Mouse (Mus musculus): ENCODE results near the gene Sf1. TPM values are rescaled to one million over a fixed set of nuclear protein-coding genes. Genes with fewer than 3 reads are reported as not detected.
A peak's percentile ranks its signal among the peaks of the same experiment; 100 is the strongest.

The Sf1 gene
- polyA plus RNA-seq, 1 experiment from 2014 or later, result 42.3 TPM

DNA sequence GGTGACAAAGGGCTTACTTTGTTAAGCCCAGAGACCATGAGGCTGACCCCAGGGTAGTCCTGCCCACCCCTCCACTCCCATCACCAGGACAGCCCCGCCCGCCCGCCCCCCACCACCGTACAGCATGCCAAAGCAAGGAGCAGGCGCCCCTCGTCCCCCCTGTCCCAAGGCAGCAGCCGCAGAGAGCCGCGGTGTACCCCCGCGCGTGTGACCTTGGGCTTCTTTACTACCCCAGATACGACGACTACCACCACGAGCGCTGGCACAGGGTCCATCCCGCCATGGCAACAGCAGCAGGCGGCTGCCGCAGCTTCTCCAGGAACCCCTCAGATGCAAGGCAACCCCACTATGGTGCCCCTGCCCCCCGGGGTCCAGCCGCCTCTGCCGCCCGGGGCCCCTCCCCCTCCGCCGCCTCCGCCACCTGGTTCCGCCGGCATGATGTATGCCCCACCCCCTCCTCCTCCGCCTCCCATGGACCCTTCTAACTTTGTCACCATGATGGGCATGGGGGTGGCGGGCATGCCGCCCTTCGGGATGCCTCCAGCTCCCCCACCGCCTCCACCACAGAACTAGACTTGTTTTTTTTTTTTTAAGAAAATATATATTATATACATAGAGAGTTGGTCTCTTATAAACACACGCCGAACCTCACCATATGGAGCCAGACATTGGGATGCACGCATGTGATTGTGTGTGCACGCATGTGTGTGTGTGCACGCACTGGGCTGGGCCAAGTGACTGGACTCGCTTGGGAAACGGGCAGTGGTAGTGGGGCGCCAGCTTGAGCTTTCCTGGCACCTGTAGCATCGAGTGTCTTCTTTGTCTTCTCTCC lies 12.1 kb downstream of the Sf1 start:
- DNase-seq (ENCODE audit: low spot score), result no peak
- WGBS, result 87% methylated on average over 42 of the region's 42 CpGs
- H3K4me2 ChIP-seq (replicated peaks; ENCODE audit: low read depth), result no peak overlapping the region
- H3K36me3 ChIP-seq (ENCODE audit: control insufficient read depth, insufficient read depth, low read length), result peaks cover 61% of the 10 kb centered on the region
- no peaks in the 10 kb centered on the region for H3K27me3 ChIP-seq (ENCODE audit: control insufficient read depth, insufficient read depth, low read length)
- H3K4me3 ChIP-seq (ENCODE audit: low read depth, low read length), result no peak overlapping the region
- H3K9ac ChIP-seq (ENCODE audit: low read length), result no peak overlapping the region
- ATAC-seq (ENCODE audit: low FRiP score, low TSS enrichment), result peak; percentile 19; the same call in 1 of the 2 replicates
- H3K27ac ChIP-seq (replicated peaks), result no peak overlapping the region
- no peaks in the 10 kb centered on the region for H3K9me3 ChIP-seq (ENCODE audit: control insufficient read depth, low read length)
- TF ChIP-seq CTCF (IDR thresholded peaks at IDR 0.05; ENCODE audit: low read depth) (no peak), EP300 (optimal IDR thresholded peaks at IDR 0.05) (no peak)
- H3K4me1 ChIP-seq (replicated peaks; ENCODE audit: control insufficient read depth, insufficient read depth), result no peaks in the 10 kb centered on the region

DNA sequence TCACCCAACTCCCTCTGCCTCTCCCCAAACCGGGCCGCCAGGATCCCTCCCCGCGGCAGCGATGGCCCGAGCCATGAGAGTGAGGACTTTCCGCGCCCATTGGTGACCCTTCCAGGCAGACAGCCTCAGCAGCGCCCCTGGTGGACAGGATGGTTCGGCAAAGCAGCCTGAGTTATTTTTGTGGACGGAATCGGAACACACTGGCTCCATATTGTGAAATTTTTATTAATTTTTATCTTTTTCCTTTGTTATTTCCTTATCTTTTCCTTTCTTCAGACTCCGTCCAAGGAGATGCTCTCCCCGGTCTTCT lies 12.7 kb downstream of the Sf1 start:
- Histone ChIP-seq H3K9me3 (ENCODE audit: control insufficient read depth, low read length) (no peaks in the 10 kb centered on the region), H3K4me2 (replicated peaks; ENCODE audit: low read depth) (no peak overlapping the region), H3K27me3 (ENCODE audit: control insufficient read depth, insufficient read depth, low read length) (no peaks in the 10 kb centered on the region), H3K4me1 (replicated peaks; ENCODE audit: control insufficient read depth, insufficient read depth) (no peaks in the 10 kb centered on the region), H3K27ac (replicated peaks) (no peak overlapping the region), H3K4me3 (ENCODE audit: low read depth, low read length) (no peak overlapping the region), H3K9ac (ENCODE audit: low read length) (no peak overlapping the region), H3K36me3 (ENCODE audit: control insufficient read depth, insufficient read depth, low read length) (peaks cover 56% of the 10 kb centered on the region)
- ATAC-seq (ENCODE audit: low FRiP score, low TSS enrichment), result no peak
- TF ChIP-seq EP300 (optimal IDR thresholded peaks at IDR 0.05), result no peak
- TF ChIP-seq CTCF (IDR thresholded peaks at IDR 0.05; ENCODE audit: low read depth), result peak; percentile 80
- WGBS, result 75% methylated on average over 14 of the region's 14 CpGs
- DNase-seq (ENCODE audit: low spot score), result peak; percentile 74

DNA sequence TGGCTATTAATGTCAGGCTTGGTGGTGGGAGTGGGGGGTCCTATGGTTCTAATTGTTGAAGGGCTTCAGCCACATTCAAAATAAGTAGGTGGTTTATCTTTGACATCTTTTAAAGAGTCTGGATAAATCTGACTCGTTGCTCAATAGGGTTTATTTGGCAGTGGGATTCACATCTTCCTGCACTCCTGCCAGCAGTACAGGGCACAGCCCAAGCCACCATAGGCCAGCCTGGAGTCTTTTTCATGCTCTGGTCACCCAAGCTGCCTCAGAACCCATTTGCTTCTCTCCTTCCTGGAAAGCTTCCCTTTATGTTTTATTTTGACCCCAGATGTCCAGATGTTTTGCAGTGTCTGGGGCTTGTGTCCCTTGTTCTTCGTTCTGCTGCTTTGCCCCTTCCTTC lies 13.2 kb downstream of the Sf1 start:
- 63% methylated on average over 2 of the region's 2 CpGs for WGBS

DNA sequence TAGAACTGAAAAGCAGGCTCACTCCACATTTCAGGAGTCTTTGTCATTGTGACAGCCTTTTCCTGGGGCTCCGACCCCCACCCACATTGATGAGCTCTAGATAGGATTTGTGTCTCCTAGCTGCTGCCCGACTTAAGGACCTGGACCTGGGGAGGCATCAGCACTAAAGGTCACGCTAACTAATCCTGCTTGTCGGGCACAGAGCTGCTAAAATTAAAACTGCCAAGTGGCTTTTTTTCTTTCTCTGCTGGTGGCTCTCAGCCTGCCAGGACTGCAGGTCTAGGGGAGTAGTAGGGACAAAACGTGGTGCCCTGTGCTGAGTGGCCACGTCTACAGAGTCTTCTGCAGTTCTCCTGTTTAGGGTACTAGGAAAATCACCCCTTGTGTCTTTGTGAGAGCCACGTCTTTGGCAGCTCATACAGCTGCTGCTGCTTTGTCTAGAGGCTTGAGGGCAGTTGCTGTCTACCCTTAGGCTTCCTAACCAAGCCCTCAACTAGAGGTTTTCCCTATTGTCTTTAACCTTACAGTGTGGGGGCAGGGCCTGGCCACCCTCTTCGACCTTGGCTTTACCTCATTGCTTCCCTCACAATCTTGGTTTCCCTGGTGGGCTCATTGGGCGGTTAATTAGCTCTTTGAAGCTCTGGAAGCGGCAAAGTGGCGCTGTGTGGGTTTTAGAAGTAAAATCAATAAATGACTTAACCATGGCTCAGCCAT lies 14.0 kb downstream of the Sf1 start:
- WGBS, result 80% methylated on average over 11 of the region's 11 CpGs
- no peak for ATAC-seq (ENCODE audit: low FRiP score, low TSS enrichment)

More for the DNA sequence above, 13.2 kb downstream of the Sf1 start:
- peaks cover 52% of the 10 kb centered on the region for H3K36me3 ChIP-seq (ENCODE audit: control insufficient read depth, insufficient read depth, low read length)
- no peak for TF ChIP-seq CTCF (IDR thresholded peaks at IDR 0.05; ENCODE audit: low read depth)
- no peak for TF ChIP-seq EP300 (optimal IDR thresholded peaks at IDR 0.05)
- no peaks in the 10 kb centered on the region for H3K4me1 ChIP-seq (replicated peaks; ENCODE audit: control insufficient read depth, insufficient read depth)
- no peaks in the 10 kb centered on the region for H3K9me3 ChIP-seq (ENCODE audit: control insufficient read depth, low read length)
- no peak overlapping the region for H3K4me3 ChIP-seq (ENCODE audit: low read depth, low read length)
- no peak overlapping the region for H3K4me2 ChIP-seq (replicated peaks; ENCODE audit: low read depth)
- H3K27ac ChIP-seq (replicated peaks), result no peak overlapping the region
- H3K27me3 ChIP-seq (ENCODE audit: control insufficient read depth, insufficient read depth, low read length), result no peaks in the 10 kb centered on the region
- DNase-seq (ENCODE audit: low spot score) (no peak), ATAC-seq (ENCODE audit: low FRiP score, low TSS enrichment) (no peak)
- H3K9ac ChIP-seq (ENCODE audit: low read length), result no peak overlapping the region

DNA sequence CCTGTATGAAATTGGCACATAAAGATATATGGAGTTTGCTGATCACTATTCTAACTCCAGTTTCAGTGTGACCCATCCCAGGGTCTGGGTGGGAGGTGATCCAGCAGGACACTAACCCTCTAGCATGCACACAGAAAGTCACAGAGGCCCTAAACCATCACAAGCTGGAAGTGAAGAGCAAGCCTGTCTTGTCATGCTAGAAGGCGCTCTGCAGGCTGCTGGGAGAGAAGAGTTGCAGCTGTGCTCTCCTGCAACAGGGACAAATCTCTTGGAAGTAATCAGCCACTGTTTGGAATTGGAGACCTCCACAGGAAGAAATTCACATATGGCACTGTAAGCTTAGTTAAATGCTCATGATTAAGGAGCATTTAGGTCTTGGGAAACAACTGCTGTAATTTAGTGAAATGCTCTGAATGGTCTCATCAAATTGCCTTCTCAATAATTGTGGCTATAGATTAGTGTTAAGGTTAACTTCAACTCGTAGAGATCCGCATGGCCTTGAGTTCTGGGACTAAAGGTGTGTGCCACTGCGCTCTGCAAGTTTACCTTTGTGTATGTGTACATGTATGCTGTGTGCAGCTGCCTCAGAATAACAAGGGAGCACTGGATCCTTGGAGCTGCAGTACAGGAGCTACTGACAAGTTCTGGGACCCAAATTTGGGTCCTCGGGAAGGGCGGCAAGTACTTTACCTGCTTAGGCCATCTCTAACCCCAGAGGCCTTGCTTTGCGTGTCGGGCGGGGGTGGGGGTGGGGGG lies 17.1 kb downstream of the Sf1 start:
- peaks cover 23% of the 10 kb centered on the region for H3K36me3 ChIP-seq (ENCODE audit: control insufficient read depth, insufficient read depth, low read length)
- no peak for TF ChIP-seq EP300 (optimal IDR thresholded peaks at IDR 0.05)
- TF ChIP-seq CTCF (IDR thresholded peaks at IDR 0.05; ENCODE audit: low read depth), result no peak
- H3K27me3 ChIP-seq (ENCODE audit: control insufficient read depth, insufficient read depth, low read length), result no peaks in the 10 kb centered on the region
- no peak overlapping the region for H3K4me2 ChIP-seq (replicated peaks; ENCODE audit: low read depth)
- no peak for DNase-seq (ENCODE audit: low spot score)
- H3K9ac ChIP-seq (ENCODE audit: low read length), result no peak overlapping the region
- no peaks in the 10 kb centered on the region; the same call in 1 of the 2 replicates for H3K4me1 ChIP-seq (replicated peaks; ENCODE audit: control insufficient read depth, insufficient read depth)
- H3K27ac ChIP-seq (replicated peaks), result no peak overlapping the region
- WGBS, result 85% methylated on average over 9 of the region's 9 CpGs
- H3K9me3 ChIP-seq (ENCODE audit: control insufficient read depth, low read length), result no peaks in the 10 kb centered on the region
- no peak for ATAC-seq (ENCODE audit: low FRiP score, low TSS enrichment)
- H3K4me3 ChIP-seq (ENCODE audit: low read depth, low read length), result no peak overlapping the region

More for the DNA sequence above, 14.0 kb downstream of the Sf1 start:
- DNase-seq (ENCODE audit: low spot score), result no peak
- H3K27ac ChIP-seq (replicated peaks), result no peak overlapping the region
- no peak for TF ChIP-seq CTCF (IDR thresholded peaks at IDR 0.05; ENCODE audit: low read depth)
- TF ChIP-seq EP300 (optimal IDR thresholded peaks at IDR 0.05), result no peak
- H3K4me1 ChIP-seq (replicated peaks; ENCODE audit: control insufficient read depth, insufficient read depth), result no peaks in the 10 kb centered on the region
- H3K9ac ChIP-seq (ENCODE audit: low read length), result no peak overlapping the region
- no peak overlapping the region for H3K4me3 ChIP-seq (ENCODE audit: low read depth, low read length)
- no peak overlapping the region for H3K4me2 ChIP-seq (replicated peaks; ENCODE audit: low read depth)
- H3K27me3 ChIP-seq (ENCODE audit: control insufficient read depth, insufficient read depth, low read length), result no peaks in the 10 kb centered on the region
- H3K9me3 ChIP-seq (ENCODE audit: control insufficient read depth, low read length), result no peaks in the 10 kb centered on the region
- H3K36me3 ChIP-seq (ENCODE audit: control insufficient read depth, insufficient read depth, low read length), result peaks cover 43% of the 10 kb centered on the region

Data from stomach, postnatal 0 days (tissue).